Mouse (Mus musculus): Measurements from ENCODE around the gene Gm3138. TPM values are rescaled to one million over a fixed set of nuclear protein-coding genes. Genes with fewer than 3 reads are reported as not detected.
"Not testable (repeated sequence)": the region's sequence is repeated elsewhere in the genome, so short reads cannot be mapped to it uniquely, and the experiment has no call there.

Gene Gm3138
- total RNA-seq (2014; fragmentation: Nextera tagmentation) (not detected in 2 replicates), total RNA-seq (2017) (not detected in 2 replicates)

GRCm38 (mm10) chr14:4249331-4249730 lies at the start of gene Gm3138:
Gene Gm3138 (plus strand): TSS chr14:4249631.
- ATAC-seq (replicated peaks; ENCODE audit: low FRiP score, low TSS enrichment, poor library complexity, severe bottlenecking): not testable (repeated sequence)

GRCm38 (mm10) chr14:4269238-4269950 lies 20.0 kb downstream of the Gm3138 start:
- not testable (repeated sequence) for ATAC-seq (replicated peaks; ENCODE audit: low FRiP score, low TSS enrichment, poor library complexity, severe bottlenecking)

GRCm38 (mm10) chr14:4279828-4280227 lies 30.4 kb downstream of the Gm3138 start:
- not testable (repeated sequence) for ATAC-seq (replicated peaks; ENCODE audit: low FRiP score, low TSS enrichment, poor library complexity, severe bottlenecking)

Other genes with a start within 250 kb of the Gm3138 start
- not detected in 2 replicates for gene Gm5796, start 225.7 kb upstream of the Gm3138 start, total RNA-seq (2014; fragmentation: Nextera tagmentation)
- not detected in 2 replicates for gene Gm5796, start 225.7 kb upstream of the Gm3138 start, total RNA-seq (2017)
- not detected in 2 replicates for gene Gm3115, start 165.5 kb upstream of the Gm3138 start, total RNA-seq (2014; fragmentation: Nextera tagmentation)
- gene Gm3115, start 165.5 kb upstream of the Gm3138 start, total RNA-seq (2017): not detected in 2 replicates
- not detected in 2 replicates for gene Gm8108, start 139.1 kb upstream of the Gm3138 start, total RNA-seq (2014; fragmentation: Nextera tagmentation)
- gene Gm8108, start 139.1 kb upstream of the Gm3138 start, total RNA-seq (2017): not detected in 2 replicates
- gene Gm3127, start 84.6 kb upstream of the Gm3138 start, total RNA-seq (2014; fragmentation: Nextera tagmentation): not detected in 2 replicates
- not detected in 2 replicates for gene Gm3127, start 84.6 kb upstream of the Gm3138 start, total RNA-seq (2017)
- not detected in 2 replicates for gene Gm2974, start 67.1 kb upstream of the Gm3138 start, total RNA-seq (2014; fragmentation: Nextera tagmentation)
- gene Gm2974, start 67.1 kb upstream of the Gm3138 start, total RNA-seq (2017): not detected in 2 replicates
- not detected in 2 replicates for gene Gm3149, start 67.7 kb downstream of the Gm3138 start, total RNA-seq (2014; fragmentation: Nextera tagmentation)
- gene Gm3149, start 67.7 kb downstream of the Gm3138 start, total RNA-seq (2017): not detected in 2 replicates
- not detected in 2 replicates for gene 2610042L04Rik, start 85.1 kb downstream of the Gm3138 start, total RNA-seq (2014; fragmentation: Nextera tagmentation)
- gene 2610042L04Rik, start 85.1 kb downstream of the Gm3138 start, total RNA-seq (2017): not detected in 2 replicates
- not detected in 2 replicates for gene Gm3159, start 147.9 kb downstream of the Gm3138 start, total RNA-seq (2014; fragmentation: Nextera tagmentation)
- not detected in 2 replicates for gene Gm3159, start 147.9 kb downstream of the Gm3138 start, total RNA-seq (2017)
- not detected in 2 replicates for gene Gm3164, start 165.8 kb downstream of the Gm3138 start, total RNA-seq (2014; fragmentation: Nextera tagmentation)
- not detected in 2 replicates for gene Gm3164, start 165.8 kb downstream of the Gm3138 start, total RNA-seq (2017)
- not detected in 2 replicates for gene Gm3173, start 181.4 kb downstream of the Gm3138 start, total RNA-seq (2014; fragmentation: Nextera tagmentation)
- not detected in 2 replicates for gene Gm3173, start 181.4 kb downstream of the Gm3138 start, total RNA-seq (2017)
- gene Gm3182, start 232.1 kb downstream of the Gm3138 start, total RNA-seq (2014; fragmentation: Nextera tagmentation): not detected in 2 replicates
- not detected in 2 replicates for gene Gm3182, start 232.1 kb downstream of the Gm3138 start, total RNA-seq (2017)